Mouse (Mus musculus) cortical plate, adult 2 months (tissue): ENCODE data around the gene Pgf.

ENCODE experiments used
- CTCF ChIP-seq: fragments of 200-500 bp; IDR thresholded peaks from 2 replicates; pipeline ENCODE4 v1.5.1; 2011; ENCODE audit warnings: mild to moderate bottlenecking, control low read depth, low read length; ENCODE audit not compliant: insufficient read depth; ENCODE audit errors: extremely low read depth
- POLR2A ChIP-seq: fragments of 200-500 bp; IDR thresholded peaks from 2 replicates; pipeline ENCODE4 v1.6.1; 2011; ENCODE audit warnings: mild to moderate bottlenecking, low read length, control low read depth; ENCODE audit not compliant: insufficient read depth; ENCODE audit errors: extremely low read depth

GRCm38 (mm10) chr12:85169117-85169858, 8.3 kb downstream of the Pgf start:
- peak; percentile 78 for TF ChIP-seq CTCF
- no peak for TF ChIP-seq POLR2A
